Mouse (Mus musculus) testis, adult 10 weeks (tissue): Measurements from ENCODE around the gene Kctd12. TPM values are rescaled to one million over a fixed set of nuclear protein-coding genes. Genes with fewer than 3 reads are reported as not detected.

Source experiments
- polyA plus RNA-seq: library from polyadenylated mRNA; stranded (reverse); fragments of 350-450 nt; fragmentation: Illumina TruSeq; extraction: RNeasy Lipid Tissue Mini Kit (QIAGEN cat#74804); gene quantifications from one replicate; pipeline ENCODE4 v1.2.3, GENCODE M21; 2014; ENCODE audit warnings: low read depth, low replicate concordance

Kctd12 gene
- 24.7 TPM for polyA plus RNA-seq

DNA sequence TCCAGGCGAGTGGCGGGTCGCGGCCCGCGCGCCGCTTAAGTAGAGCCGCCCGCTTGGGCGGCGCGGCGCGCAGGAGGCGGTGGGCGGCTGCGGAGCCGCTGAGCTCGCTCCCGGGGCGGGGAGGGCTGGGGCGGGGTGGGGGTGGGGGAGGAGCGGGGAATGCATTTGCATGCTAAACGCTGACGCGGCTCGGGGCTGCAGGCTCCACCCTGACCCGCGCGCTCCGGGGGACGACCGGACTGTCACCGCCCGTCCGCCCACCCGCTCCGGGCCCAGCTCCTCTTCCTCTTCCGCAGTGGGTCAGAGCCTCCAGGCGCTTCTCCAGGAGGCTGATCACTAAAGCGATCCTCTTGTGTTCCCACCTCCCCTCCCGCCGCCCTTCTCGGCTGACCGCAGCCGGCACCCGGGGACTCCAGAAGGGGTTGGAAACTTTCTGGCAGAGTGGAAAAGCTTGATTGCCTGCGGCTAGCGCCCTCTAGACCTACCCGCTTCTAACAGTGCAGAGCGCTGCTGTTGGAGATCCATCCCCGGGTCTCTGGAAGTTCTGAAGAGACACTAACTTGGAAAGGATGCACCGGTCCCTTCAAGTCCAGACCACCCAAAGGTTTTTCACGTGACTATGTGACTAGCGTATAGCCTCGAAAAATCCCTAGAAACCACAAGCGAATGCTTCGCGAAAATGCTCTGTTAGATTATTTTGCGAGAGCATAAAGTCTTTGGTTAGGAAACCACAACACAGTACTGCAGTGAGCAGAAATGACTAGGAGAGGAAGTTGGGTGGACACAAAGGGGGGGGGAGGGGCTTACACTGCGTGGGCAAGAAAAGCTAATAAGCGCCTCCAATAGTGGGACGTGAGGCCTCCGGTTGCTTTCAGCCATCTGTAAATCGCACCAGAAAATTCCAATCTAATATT is at the start of gene Kctd12:
Kctd12 (minus strand) TSS at position 11 of the 914 bp plus-strand sequence.

Other genes with a start within 250 kb of the Kctd12 start
- not detected for gene Acod1, start 64.3 kb upstream of the Kctd12 start, polyA plus RNA-seq
- 12.7 TPM for gene Cln5, start 87.6 kb upstream of the Kctd12 start, polyA plus RNA-seq
- 41.2 TPM for gene Fbxl3, start 116.9 kb upstream of the Kctd12 start, polyA plus RNA-seq